Mouse (Mus musculus) brown adipose tissue, adult 24 weeks (tissue): ENCODE results near the gene Coq8a. TPM values are rescaled to one million over a fixed set of nuclear protein-coding genes. Genes with fewer than 3 reads are reported as not detected.
A peak's percentile ranks its signal among the peaks of the same experiment; 100 is the strongest.

Experiments used
- H3K27ac ChIP-seq: fragments of 200-500 bp; replicated peaks from 2 replicates; pipeline ENCODE4 v1.5.1; 2012; ENCODE audit warnings: low read depth, mild to moderate bottlenecking, low read length
- H3K4me1 ChIP-seq: fragments of 200-500 bp; 2 replicates; pipeline ENCODE4 v1.6.1; 2012; ENCODE audit warnings: low read length, mixed read lengths; ENCODE audit not compliant: control insufficient read depth, insufficient read depth, insufficient read length
- H3K4me3 ChIP-seq: fragments of 200-500 bp; 2 replicates; pipeline ENCODE4 v1.5.1; 2012; ENCODE audit warnings: low read depth, mild to moderate bottlenecking, low read length, moderate library complexity; ENCODE audit not compliant: insufficient read depth
- polyA plus RNA-seq: library from polyadenylated mRNA; stranded (reverse); fragments of >200 nt; gene quantifications from 2 replicates; pipeline ENCODE4 v1.2.4, GENCODE M21; 2012; ENCODE audit not compliant: missing spikeins, insufficient read depth, insufficient read length

Coq8a gene
- polyA plus RNA-seq, 1 experiment, result 1,169 TPM

- Histone ChIP-seq H3K4me1 (peaks cover 14% of the 10 kb centered on the region), H3K27ac (peak overlapping the region; percentile 49; the same call in 1 of the 2 replicates), H3K4me3 (no peak overlapping the region)
Observed at GRCm38 (mm10) chr1:180174718-180175117, 24.7 kb downstream of the Coq8a start.

- Histone ChIP-seq H3K4me1 (peaks cover 14% of the 10 kb centered on the region), H3K27ac (peak overlapping the region; percentile 92), H3K4me3 (no peak overlapping the region)
Observed at GRCm38 (mm10) chr1:180173017-180173416, 26.4 kb downstream of the Coq8a start.

- Histone ChIP-seq H3K4me3 (no peak overlapping the region), H3K4me1 (peaks cover 12% of the 10 kb centered on the region), H3K27ac (peak overlapping the region; percentile 92)
Observed at GRCm38 (mm10) chr1:180172600-180172999, 26.8 kb downstream of the Coq8a start.

GRCm38 (mm10) chr1:180171883-180172282, 27.5 kb downstream of the Coq8a start:
- H3K4me3 ChIP-seq, result no peak overlapping the region
- H3K27ac ChIP-seq, result peak overlapping the region; percentile 92
- peaks cover 10% of the 10 kb centered on the region for H3K4me1 ChIP-seq

GRCm38 (mm10) chr1:180170071-180170470, 29.3 kb downstream of the Coq8a start:
- H3K4me1 ChIP-seq, result peaks cover 10% of the 10 kb centered on the region
- H3K4me3 ChIP-seq, result no peak overlapping the region
- H3K27ac ChIP-seq, result peak overlapping the region; percentile 26; the same call in 1 of the 2 replicates

- H3K4me1 ChIP-seq, result peaks cover 7% of the 10 kb centered on the region
- no peak overlapping the region; the same call in 1 of the 2 replicates for H3K27ac ChIP-seq
- no peak overlapping the region for H3K4me3 ChIP-seq
Observed at GRCm38 (mm10) chr1:180169161-180169560, 30.2 kb downstream of the Coq8a start.

- H3K27ac ChIP-seq, result no peak overlapping the region; the same call in 1 of the 2 replicates
Observed at GRCm38 (mm10) chr1:180168294-180168693, 31.1 kb downstream of the Coq8a start.

GRCm38 (mm10) chr1:180166533-180166932, 32.9 kb downstream of the Coq8a start:
- Histone ChIP-seq H3K4me3 (no peak overlapping the region), H3K4me1 (peaks cover 2% of the 10 kb centered on the region; the same call in 1 of the 2 replicates), H3K27ac (no peak overlapping the region)

More at GRCm38 (mm10) chr1:180168294-180168693, 31.1 kb downstream of the Coq8a start:
- H3K4me1 ChIP-seq, result peaks cover 5% of the 10 kb centered on the region
- no peak overlapping the region for H3K4me3 ChIP-seq

- H3K4me1 ChIP-seq, result no peaks in the 10 kb centered on the region
- no peak overlapping the region for H3K27ac ChIP-seq
- no peak overlapping the region for H3K4me3 ChIP-seq
Observed at GRCm38 (mm10) chr1:180162986-180163385, 36.4 kb downstream of the Coq8a start.

- no peak overlapping the region for H3K4me3 ChIP-seq
- H3K27ac ChIP-seq, result no peak overlapping the region
- no peaks in the 10 kb centered on the region for H3K4me1 ChIP-seq
Observed at GRCm38 (mm10) chr1:180161566-180162355, 37.6 kb downstream of the Coq8a start.

GRCm38 (mm10) chr1:180161160-180161559, 38.2 kb downstream of the Coq8a start:
- Histone ChIP-seq H3K4me3 (no peak overlapping the region), H3K4me1 (no peaks in the 10 kb centered on the region), H3K27ac (no peak overlapping the region)

- Histone ChIP-seq H3K4me1 (no peaks in the 10 kb centered on the region), H3K27ac (no peak overlapping the region), H3K4me3 (no peak overlapping the region)
Observed at GRCm38 (mm10) chr1:180160545-180160944, 38.9 kb downstream of the Coq8a start.

- Histone ChIP-seq H3K4me3 (no peak overlapping the region), H3K27ac (no peak overlapping the region), H3K4me1 (no peaks in the 10 kb centered on the region)
Observed at GRCm38 (mm10) chr1:180158648-180159047, 40.8 kb downstream of the Coq8a start.

- Histone ChIP-seq H3K27ac (no peak overlapping the region), H3K4me3 (no peak overlapping the region), H3K4me1 (no peaks in the 10 kb centered on the region)
Observed at GRCm38 (mm10) chr1:180151191-180151590, 48.2 kb downstream of the Coq8a start.

- Histone ChIP-seq H3K27ac (peak overlapping the region; percentile 75), H3K4me1 (no peaks in the 10 kb centered on the region), H3K4me3 (no peak overlapping the region)
Observed at GRCm38 (mm10) chr1:180148563-180148962, 50.8 kb downstream of the Coq8a start.

- Histone ChIP-seq H3K4me3 (no peak overlapping the region), H3K4me1 (no peaks in the 10 kb centered on the region), H3K27ac (peak overlapping the region; percentile 75)
Observed at GRCm38 (mm10) chr1:180148036-180148435, 51.4 kb downstream of the Coq8a start.
